Mouse (Mus musculus) cerebellum, postnatal 36 days (tissue): ENCODE data around the gene Ypel4.
A peak's percentile ranks its signal among the peaks of the same experiment; 100 is the strongest.
"Not testable (repeated sequence)": the region's sequence is repeated elsewhere in the genome, so short reads cannot be mapped to it uniquely, and the experiment has no call there.

ENCODE experiments used
- DNase-seq, 2 experiments: peaks; one replicate each; pipeline ENCODE4 v3.0.0; 2021 to 2022; ENCODE audit warnings: mixed read lengths in 2 of 2

Gene Ypel4

GRCm38 (mm10) chr2:84728191-84728590, 5.7 kb upstream of the Ypel4 start:
- not testable (repeated sequence) for DNase-seq

- DNase-seq: no peak
These were observed 2.7 kb upstream of the Ypel4 start for GRCm38 (mm10) chr2:84731206-84731605.

GRCm38 (mm10) chr2:84732394-84732793, 1.5 kb upstream of the Ypel4 start:
- DNase-seq: no peak

- peak; percentile 43 to 50 for DNase-seq
These were observed 550 bp downstream of the Ypel4 start for GRCm38 (mm10) chr2:84734351-84734864.

- no peak for DNase-seq
These were observed 1.1 kb downstream of the Ypel4 start for GRCm38 (mm10) chr2:84734919-84735318.

- DNase-seq: peak in 1 of 2 experiments; percentile 16
These were observed 1.6 kb downstream of the Ypel4 start for GRCm38 (mm10) chr2:84735346-84735920.

GRCm38 (mm10) chr2:84736312-84737161, 2.7 kb downstream of the Ypel4 start:
- peak; percentile 31 to 33 for DNase-seq

GRCm38 (mm10) chr2:84737451-84737925, 3.6 kb downstream of the Ypel4 start:
- DNase-seq: peak in 1 of 2 experiments; percentile 19

- DNase-seq: peak in 1 of 2 experiments; percentile 19
These were observed 4.5 kb downstream of the Ypel4 start for GRCm38 (mm10) chr2:84738271-84738911.

- no peak for DNase-seq
These were observed 6.9 kb downstream of the Ypel4 start for GRCm38 (mm10) chr2:84740608-84741333.

- peak in 1 of 2 experiments; percentile 13 for DNase-seq
These were observed 8.1 kb downstream of the Ypel4 start for GRCm38 (mm10) chr2:84741841-84742450.

GRCm38 (mm10) chr2:84742451-84743283, 8.8 kb downstream of the Ypel4 start:
- peak; percentile 12 to 19 for DNase-seq

- peak; percentile 61 to 66 for DNase-seq
These were observed 9.7 kb downstream of the Ypel4 start, which contains the start of gene Gm19426 for GRCm38 (mm10) chr2:84743561-84743960. TSS of gene Gm19426 (minus strand) at chr2:84743655.

GRCm38 (mm10) chr2:84744126-84744525, 10.3 kb downstream of the Ypel4 start:
- no peak for DNase-seq

GRCm38 (mm10) chr2:84750115-84750514, 16.3 kb downstream of the Ypel4 start:
- DNase-seq: no peak

- no peak for DNase-seq
These were observed 22.4 kb downstream of the Ypel4 start for GRCm38 (mm10) chr2:84756245-84756644.

GRCm38 (mm10) chr2:84757026-84757682, 23.3 kb downstream of the Ypel4 start:
- no peak for DNase-seq

- DNase-seq: peak in 1 of 2 experiments; percentile 65
These were observed 24.8 kb downstream of the Ypel4 start for GRCm38 (mm10) chr2:84758542-84759127.

GRCm38 (mm10) chr2:84760777-84761176, 26.9 kb downstream of the Ypel4 start:
- DNase-seq: no peak

- DNase-seq: no peak
These were observed 27.5 kb downstream of the Ypel4 start for GRCm38 (mm10) chr2:84761309-84761708.
